Mouse (Mus musculus) fibroblast of lung, adult 2 months (primary cell): ENCODE results near the gene Il15.
A peak's percentile ranks its signal among the peaks of the same experiment; 100 is the strongest.

Experiments used
- DNase-seq: peaks from one replicate; pipeline ENCODE4 v3.0.0-alpha.2; 2011; ENCODE audit warnings: low read depth

The Il15 gene

GRCm38 (mm10) chr8:82356091-82356490, 46.9 kb downstream of the Il15 start:
- no peak for DNase-seq

- no peak for DNase-seq
Observed at GRCm38 (mm10) chr8:82351268-82351943, 51.6 kb downstream of the Il15 start.

- no peak for DNase-seq
Observed at GRCm38 (mm10) chr8:82349299-82349698, 53.7 kb downstream of the Il15 start.

- no peak for DNase-seq
Observed at GRCm38 (mm10) chr8:82346485-82346884, 56.5 kb downstream of the Il15 start.

- no peak for DNase-seq
Observed at GRCm38 (mm10) chr8:82331675-82332234, 71.3 kb downstream of the Il15 start.

GRCm38 (mm10) chr8:82327986-82328652, 74.9 kb downstream of the Il15 start:
- DNase-seq = no peak

- DNase-seq = peak; percentile 35
Observed at GRCm38 (mm10) chr8:82326061-82326460, 77.0 kb downstream of the Il15 start.

- DNase-seq = no peak
Observed at GRCm38 (mm10) chr8:82325586-82325985, 77.4 kb downstream of the Il15 start.

GRCm38 (mm10) chr8:82317446-82317845, 85.6 kb downstream of the Il15 start:
- no peak for DNase-seq

- no peak for DNase-seq
Observed at GRCm38 (mm10) chr8:82306424-82306823, 96.6 kb downstream of the Il15 start.

- DNase-seq = no peak
Observed at GRCm38 (mm10) chr8:82296256-82296655, 106.8 kb downstream of the Il15 start.

GRCm38 (mm10) chr8:82291659-82292058, 111.4 kb downstream of the Il15 start:
- no peak for DNase-seq

GRCm38 (mm10) chr8:82285866-82286265, 117.2 kb downstream of the Il15 start:
- no peak for DNase-seq

- DNase-seq = no peak
Observed at GRCm38 (mm10) chr8:82281995-82282394, 121.0 kb downstream of the Il15 start.
